Comparison of ENCODE assay signal across 9 mouse cellular contexts in the genomic region with DNA sequence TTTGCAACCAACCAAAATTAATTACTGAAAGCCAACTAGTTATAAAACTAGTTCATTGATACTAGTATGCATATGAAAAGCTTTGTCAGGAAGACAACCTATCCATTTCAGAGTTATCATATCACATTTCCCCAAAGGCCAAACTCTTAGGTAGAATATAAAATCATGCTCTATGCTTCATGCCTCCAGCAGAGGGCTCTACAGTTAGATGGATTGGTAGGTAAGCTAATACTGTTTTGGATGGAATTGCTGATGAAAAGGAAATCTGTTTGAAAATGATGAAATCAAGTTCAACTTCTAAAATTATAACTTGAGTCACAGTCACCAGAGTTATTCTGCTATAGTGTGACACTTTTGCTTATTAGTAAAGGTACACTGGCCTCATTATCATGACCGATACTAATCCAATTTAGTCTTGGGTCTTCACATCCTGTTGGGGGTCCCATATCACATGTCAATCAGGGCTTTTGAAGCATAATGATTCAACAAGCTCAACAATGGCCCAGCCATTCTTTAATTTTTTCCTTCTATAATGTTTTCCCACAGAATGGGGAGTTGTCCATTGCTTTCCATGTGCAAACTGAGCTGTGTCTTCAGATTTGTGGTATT.
DNase-seq lines count a peak whose midpoint lies in the region; ATAC-seq and TF ChIP-seq lines count a peak whose summit lies in the region.
"Had no signal": no experiment of that assay in that cellular context is flagged by ENCODE, and none has a peak within 500 bp of the region (broad histone marks: within the 10 kb centered on the region; RNA-seq: fewer than 3 reads in every experiment).

No protein-coding gene starts in this region.

- H3K9me3 ChIP-seq in lung, embryonic 14.5 days (ENCODE audit: low read depth, low read length): no peaks in the 10 kb centered on the region
- H3K9me3 ChIP-seq in stomach, postnatal 0 days (ENCODE audit: control insufficient read depth, low read length): no peaks in the 10 kb centered on the region

- TF ChIP-seq EP300 in stomach, postnatal 0 days (optimal IDR thresholded peaks at IDR 0.05): no peak

- no peak overlapping the region for H3K4me2 ChIP-seq in lung, embryonic 14.5 days
- no peak overlapping the region for H3K4me2 ChIP-seq in stomach, postnatal 0 days (replicated peaks; ENCODE audit: low read depth)

- DNase-seq in frontal cortex, postnatal 14 days (ENCODE audit: low spot score in 2 of 2): no peak
- DNase-seq in lung, embryonic 14.5 days: peak; percentile 56
- no peak for DNase-seq in lung, postnatal 4 days
- no peak for DNase-seq in stomach, postnatal 0 days (ENCODE audit: low spot score)
- DNase-seq in cerebellum, adult 8-10 months: no peak
- DNase-seq in ovary, postnatal 14 days (ENCODE audit: low spot score): no peak

- no peaks in the 10 kb centered on the region for H3K27me3 ChIP-seq in lung, embryonic 14.5 days (ENCODE audit: insufficient read depth, low read length)
- H3K27me3 ChIP-seq in stomach, postnatal 0 days (ENCODE audit: control insufficient read depth, insufficient read depth, low read length): no peaks in the 10 kb centered on the region

- WGBS in lung, embryonic 14.5 days: 90% methylated on average over 1 of the region's 1 CpGs
- 97% methylated on average over 1 of the region's 1 CpGs for WGBS in stomach, postnatal 0 days

- H3K4me1 ChIP-seq in lung, embryonic 14.5 days (ENCODE audit: insufficient read depth): no peaks in the 10 kb centered on the region
- no peaks in the 10 kb centered on the region for H3K4me1 ChIP-seq in stomach, postnatal 0 days (replicated peaks; ENCODE audit: control insufficient read depth, insufficient read depth)

- no peak overlapping the region for H3K4me3 ChIP-seq in lung, embryonic 14.5 days (ENCODE audit: low read depth, low read length)
- H3K4me3 ChIP-seq in stomach, postnatal 0 days (ENCODE audit: low read depth, low read length): no peak overlapping the region

- H3K27ac ChIP-seq in lung, embryonic 14.5 days (ENCODE audit: low read depth): no peak overlapping the region
- H3K27ac ChIP-seq in stomach, postnatal 0 days (replicated peaks): no peak overlapping the region

- TF ChIP-seq CTCF in lung, embryonic 14.5 days (IDR thresholded peaks at IDR 0.05; ENCODE audit: low read depth): peak; percentile 74
- peak; percentile 79 for TF ChIP-seq CTCF in stomach, postnatal 0 days (IDR thresholded peaks at IDR 0.05; ENCODE audit: low read depth)

- no peak overlapping the region for H3K9ac ChIP-seq in lung, embryonic 14.5 days
- H3K9ac ChIP-seq in stomach, postnatal 0 days (ENCODE audit: low read length): no peak overlapping the region

- peak; percentile 60 for ATAC-seq in frontal cortex, adult (ENCODE audit: low TSS enrichment)
- no peak for ATAC-seq in lung, embryonic 14.5 days (ENCODE audit: insufficient read depth)
- ATAC-seq in erythroid progenitor cell, adult 5-6 weeks (replicated peaks; ENCODE audit: low FRiP score, poor library complexity, severe bottlenecking): peak; percentile 68
- no peak for ATAC-seq in stomach, postnatal 0 days (ENCODE audit: low FRiP score, low TSS enrichment)
- ATAC-seq: hindbrain, embryonic 16.5 days had no signal

- H3K36me3 ChIP-seq in lung, embryonic 14.5 days (ENCODE audit: insufficient read depth): peaks cover 2% of the 10 kb centered on the region; the same call in 1 of the 2 replicates
- no peaks in the 10 kb centered on the region for H3K36me3 ChIP-seq in stomach, postnatal 0 days (ENCODE audit: control insufficient read depth, insufficient read depth, low read length)

Comparison
In these comparisons a context has a peak if more than half of its experiments do, and no peak if none do; other contexts are left out.
1. ATAC-seq: peak in frontal cortex, adult (single experiment) and erythroid progenitor cell, adult 5-6 weeks (single experiment); none in lung, embryonic 14.5 days (single experiment) and stomach, postnatal 0 days (single experiment).